Mouse (Mus musculus) heart, adult 9 months (tissue): ENCODE data around the gene Exph5.

ENCODE experiments used
- DNase-seq, 2 experiments: peaks; one replicate each; pipeline ENCODE4 v3.0.0; 2022; ENCODE audit warnings: low spot score in 2 of 2

The Exph5 gene

GRCm38 (mm10) chr9:53356219-53357155 is 55.0 kb downstream of the Exph5 start:
- DNase-seq, result no peak

- no peak for DNase-seq
Observed at GRCm38 (mm10) chr9:53371339-53371738, 69.9 kb downstream of the Exph5 start.

GRCm38 (mm10) chr9:53375907-53376306 is 74.4 kb downstream of the Exph5 start:
- DNase-seq, result peak; percentile 38 to 44

DNA sequence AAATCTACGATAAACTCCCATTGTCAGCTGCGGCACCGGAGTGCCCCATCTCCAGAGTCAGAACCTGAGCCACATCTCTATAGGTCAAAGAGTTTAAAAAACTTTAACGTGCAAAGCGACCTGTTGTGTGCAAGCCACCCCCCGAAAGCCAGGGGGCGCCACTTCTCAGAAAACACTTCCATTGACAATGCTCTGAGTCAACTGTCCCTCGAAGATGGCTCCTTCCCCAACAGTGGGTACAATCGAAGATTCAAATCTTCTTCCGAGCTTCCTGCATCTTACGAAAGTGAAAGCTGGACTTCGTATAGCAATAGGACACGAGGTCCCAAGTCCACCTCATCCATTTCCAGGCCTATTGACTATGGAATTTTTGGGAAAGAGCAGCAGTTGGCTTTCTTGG is 75.3 kb downstream of the Exph5 start:
- no peak for DNase-seq

DNA sequence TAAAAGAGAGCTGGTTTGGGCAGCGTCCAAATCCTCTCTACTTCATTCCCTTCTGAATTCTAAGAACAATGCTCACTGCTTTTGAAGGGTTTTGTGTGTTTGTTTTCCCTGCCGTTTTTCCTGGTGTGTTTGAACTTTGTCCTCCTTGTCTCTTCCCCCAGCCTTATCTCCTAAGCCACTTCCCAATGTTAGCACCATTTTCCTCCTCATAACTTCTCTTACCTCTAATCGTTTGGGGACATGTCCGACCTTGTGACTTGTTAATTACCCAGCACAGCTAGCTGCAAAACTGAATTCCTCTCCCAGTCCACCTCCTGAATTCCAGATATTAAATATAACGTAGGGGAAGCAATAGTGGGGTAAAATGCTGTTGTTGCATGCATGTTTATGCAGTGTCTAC is 76.1 kb downstream of the Exph5 start:
- DNase-seq, result no peak

- no peak for DNase-seq
Observed at GRCm38 (mm10) chr9:53378171-53378570, 76.7 kb downstream of the Exph5 start.

GRCm38 (mm10) chr9:53380595-53380994 is 79.1 kb downstream of the Exph5 start:
- no peak for DNase-seq

- no peak for DNase-seq
Observed at GRCm38 (mm10) chr9:53381113-53381615, 79.7 kb downstream of the Exph5 start.

DNA sequence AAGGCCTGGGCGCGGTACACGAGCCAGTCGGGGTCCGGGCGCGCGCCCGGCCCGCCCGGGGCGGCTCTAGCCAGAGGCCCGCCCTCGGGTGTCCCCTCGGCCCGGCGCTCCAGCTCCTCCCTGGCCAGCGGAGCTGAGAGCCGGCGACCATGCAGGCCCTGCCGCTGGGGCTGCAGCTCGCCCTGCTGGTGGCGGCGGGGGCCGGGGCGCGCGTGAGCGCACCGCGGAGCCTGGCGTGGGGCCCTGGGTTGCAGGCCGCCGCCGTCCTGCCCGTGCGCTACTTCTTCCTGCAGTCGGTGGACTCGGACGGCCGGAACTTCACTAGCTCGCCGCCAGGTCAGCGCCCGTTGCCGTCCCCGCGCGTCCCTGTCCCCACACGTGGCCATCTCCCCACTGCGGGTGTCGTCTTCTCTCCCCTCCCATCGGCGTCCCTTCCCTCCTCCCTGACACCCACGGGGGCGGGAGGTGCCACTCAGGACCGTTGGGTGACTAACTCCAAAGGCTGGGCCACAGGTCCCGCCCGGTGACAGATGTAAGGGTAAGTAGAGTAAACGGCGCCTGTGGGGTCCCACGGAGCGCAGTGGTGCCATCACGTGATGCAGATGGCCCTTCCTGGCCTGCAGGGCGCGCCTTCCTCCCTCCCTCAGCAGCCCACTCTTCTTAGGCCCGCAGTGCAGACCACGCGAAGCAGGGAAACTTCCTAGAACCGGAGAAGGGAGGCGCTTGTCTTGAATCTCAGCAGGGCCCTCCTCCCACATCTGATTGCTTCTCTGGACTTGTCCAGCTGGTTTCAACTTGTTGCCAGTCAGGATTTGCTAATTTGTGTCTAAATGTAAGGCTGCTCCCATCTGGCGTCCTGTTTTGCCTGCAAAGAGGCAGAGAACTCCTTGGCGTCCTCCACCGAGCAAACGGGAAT is 82.7 kb downstream of the Exph5 start, which contains the start of gene Kdelc2:
Kdelc2 (plus strand) TSS at position 75 of the 916 bp plus-strand sequence.
- peak; percentile 85 to 86 for DNase-seq

DNA sequence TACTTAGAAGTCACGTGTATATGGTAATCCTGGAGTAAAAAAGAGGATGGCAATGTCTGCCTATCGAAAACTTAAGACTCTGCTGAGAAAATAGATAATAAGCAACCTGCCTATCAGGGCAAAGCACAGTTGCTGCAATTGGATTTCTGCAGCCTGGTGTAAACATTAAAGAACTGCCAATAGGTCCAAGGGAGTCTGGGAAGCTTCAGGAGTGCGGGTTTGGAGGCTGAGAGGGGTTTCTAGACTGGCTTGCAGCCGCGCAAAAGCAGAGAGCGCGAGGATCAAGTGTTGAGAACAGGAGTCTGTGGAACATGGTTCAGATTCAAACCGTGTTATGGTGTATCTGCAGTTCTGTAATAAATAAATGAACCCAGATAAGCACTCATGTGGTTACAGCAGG is 83.4 kb downstream of the Exph5 start:
- DNase-seq, result no peak

DNA sequence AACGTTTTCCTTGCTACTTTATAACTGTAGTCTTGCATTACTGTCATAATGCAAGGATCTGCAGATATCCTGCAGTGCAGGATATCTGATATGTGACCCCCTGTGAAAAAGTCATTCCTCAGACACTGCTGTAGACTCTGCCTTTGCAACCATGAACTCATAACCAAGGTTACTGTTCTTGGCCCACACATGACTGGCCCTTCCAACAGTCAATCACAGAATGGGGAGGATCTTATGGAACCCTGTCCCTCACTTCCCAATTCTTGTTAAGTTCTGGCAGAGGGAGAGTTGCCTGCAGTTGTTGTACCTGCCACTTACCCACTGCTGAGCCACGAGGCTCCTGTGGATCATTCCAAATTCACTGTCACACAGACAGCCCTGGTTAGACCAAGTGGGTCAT is 86.0 kb downstream of the Exph5 start:
- DNase-seq, result peak; percentile 24 to 27

DNA sequence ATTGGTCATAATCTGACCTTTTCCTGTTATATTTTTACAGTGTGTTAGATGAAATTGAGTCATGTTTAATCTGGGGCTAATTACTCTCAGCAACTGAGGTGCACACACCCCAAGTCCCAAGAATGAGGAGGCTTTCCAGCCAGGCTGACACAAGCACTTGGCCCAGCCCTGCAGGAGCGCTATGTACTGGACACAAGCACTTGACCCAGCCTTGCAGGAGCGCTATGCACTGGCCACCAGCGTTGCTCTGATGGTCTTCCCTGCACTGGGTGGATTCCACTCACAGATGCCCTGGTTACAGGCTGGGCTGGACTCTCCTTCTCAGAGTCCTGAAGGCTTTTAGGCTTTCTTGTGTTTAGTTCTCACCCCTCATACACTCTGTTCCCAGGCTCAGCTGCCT is 87.6 kb downstream of the Exph5 start:
- DNase-seq, result no peak

GRCm38 (mm10) chr9:53390136-53390535 is 88.7 kb downstream of the Exph5 start:
- no peak for DNase-seq

- DNase-seq, result no peak
Observed at GRCm38 (mm10) chr9:53397685-53398387, 96.4 kb downstream of the Exph5 start.

GRCm38 (mm10) chr9:53398388-53398700 is 96.9 kb downstream of the Exph5 start:
- DNase-seq, result peak in 1 of 2 experiments; percentile 29

DNA sequence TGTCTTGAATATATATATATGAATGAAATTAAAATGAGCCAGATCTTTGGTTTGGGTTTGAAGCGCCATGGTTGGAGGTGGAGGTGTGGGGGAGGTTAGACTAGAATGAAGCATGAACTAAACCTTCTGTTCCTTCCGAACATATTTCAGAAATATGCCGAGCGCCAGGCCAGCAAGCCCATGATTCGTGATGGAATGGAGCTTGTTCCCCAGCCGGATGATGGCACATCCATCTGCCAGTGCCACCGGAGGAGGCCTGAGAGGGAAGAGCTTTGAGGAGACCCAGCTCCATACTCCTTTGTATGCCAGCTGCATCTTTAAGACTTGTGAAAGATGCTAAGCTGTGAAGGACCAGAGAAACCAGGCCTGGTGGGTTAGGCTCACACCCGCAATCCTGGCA is 98.1 kb downstream of the Exph5 start:
- no peak for DNase-seq

GRCm38 (mm10) chr9:53400696-53401095 is 99.2 kb downstream of the Exph5 start:
- DNase-seq, result no peak

GRCm38 (mm10) chr9:53401146-53401545 is 99.7 kb downstream of the Exph5 start:
- no peak for DNase-seq

DNA sequence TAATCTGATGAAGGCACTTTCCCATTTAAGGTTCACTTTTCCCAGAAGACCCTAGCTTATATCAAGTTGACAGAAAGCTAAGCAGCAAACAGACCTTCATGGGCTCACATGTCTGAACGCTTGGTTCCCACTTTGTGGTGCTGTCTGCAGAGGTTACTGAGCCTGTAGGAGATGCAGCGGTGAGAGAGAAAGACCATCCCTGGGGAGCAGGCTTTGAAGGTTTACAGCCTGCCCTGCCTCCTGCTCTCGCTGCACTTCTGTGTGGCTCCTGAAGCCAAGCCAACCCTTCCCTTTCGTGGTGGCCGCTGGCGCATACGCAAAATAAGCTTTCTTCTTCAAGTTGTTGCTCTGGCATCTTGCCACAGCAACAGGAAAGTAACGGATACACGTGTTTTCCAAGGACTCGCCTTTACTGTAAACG is 100.8 kb downstream of the Exph5 start, which contains the start of gene 4930550C14Rik:
4930550C14Rik (plus strand) TSS at position 35 of the 421 bp plus-strand sequence.
- DNase-seq, result peak; percentile 18 to 46

- DNase-seq, result no peak
Observed at GRCm38 (mm10) chr9:53402991-53403390, 101.5 kb downstream of the Exph5 start.

GRCm38 (mm10) chr9:53404050-53404752 is 102.7 kb downstream of the Exph5 start:
- peak in 1 of 2 experiments; percentile 15 for DNase-seq
